Mouse (Mus musculus) intestine, embryonic 15.5 days (tissue): ENCODE data around the gene Tbc1d22b. TPM values are rescaled to one million over a fixed set of nuclear protein-coding genes. Genes with fewer than 3 reads are reported as not detected.

Experiments used
- ATAC-seq: fragments of 200-750 bp; cut with Nextera tagmentation; 2 replicates; pipeline ENCODE4 v1.8.0; 2017; ENCODE audit warnings: moderate TSS enrichment, moderate library complexity
- H3K27ac ChIP-seq: fragments of 300-500 bp; sonication (generic); 2 replicates; pipeline ENCODE4 v1.5.1; 2015; ENCODE audit warnings: mild to moderate bottlenecking, inconsistent platforms
- H3K27me3 ChIP-seq: fragments of 300-500 bp; sonication (generic); replicated peaks from 2 replicates; pipeline ENCODE4 v1.6.1; 2015; ENCODE audit warnings: inconsistent platforms
- H3K36me3 ChIP-seq: fragments of 300-500 bp; sonication (generic); 2 replicates; pipeline ENCODE4 v1.6.1; 2015; ENCODE audit warnings: inconsistent platforms
- H3K4me1 ChIP-seq: fragments of 300-500 bp; sonication (generic); replicated peaks from 2 replicates; pipeline ENCODE4 v1.6.1; 2015; ENCODE audit warnings: inconsistent platforms
- H3K4me2 ChIP-seq: fragments of 300-500 bp; sonication (generic); replicated peaks from 2 replicates; pipeline ENCODE4 v1.6.1; 2015; ENCODE audit warnings: mild to moderate bottlenecking, inconsistent platforms
- H3K4me3 ChIP-seq: fragments of 300-500 bp; sonication (generic); replicated peaks from 2 replicates; pipeline ENCODE4 v1.5.1; 2015; ENCODE audit warnings: inconsistent platforms
- H3K9ac ChIP-seq: fragments of 300-500 bp; sonication (generic); 2 replicates; pipeline ENCODE4 v1.6.1; 2015; ENCODE audit warnings: inconsistent platforms
- H3K9me3 ChIP-seq: fragments of 300-500 bp; sonication (generic); 2 replicates; pipeline ENCODE4 v1.6.1; 2016; ENCODE audit warnings: inconsistent platforms
- WGBS: fragments of 180-500 bp; shearing (Covaris S2); methylation state at CpG from one replicate; pipeline ENCODE4 v1.1.7; 2015; 5-methylcytosine and 5-hydroxymethylcytosine counted together
- polyA plus RNA-seq: library from polyadenylated mRNA; unstranded; fragments of >200 nt; fragmentation: Nextera tagmentation; extraction: Ambion mirVana; gene quantifications from 2 replicates; pipeline ENCODE4 v1.2.1, GENCODE M21; 2015

The Tbc1d22b gene
- polyA plus RNA-seq: 13.1 and 13.8 TPM in 2 replicates

- peak within 1 kb of the TSS; percentile 97 for H3K9ac ChIP-seq
- H3K36me3 ChIP-seq: no peaks in the 10 kb centered on the region
- H3K4me2 ChIP-seq: peak within 1 kb of the TSS; percentile 95
- peak; percentile 100 for ATAC-seq
- no peaks in the 10 kb centered on the region for H3K9me3 ChIP-seq
- H3K27me3 ChIP-seq: no peaks in the 10 kb centered on the region
- WGBS: under 1% methylated on average over 44 of the region's 44 CpGs
- H3K4me1 ChIP-seq: peaks cover 10% of the 10 kb centered on the region; the same call in 1 of the 2 replicates
- H3K4me3 ChIP-seq: peak within 1 kb of the TSS; percentile 94
- H3K27ac ChIP-seq: peak within 1 kb of the TSS; percentile 63
These were observed at the start of gene Tbc1d22b, which contains the start of gene Gm17657 for GRCm38 (mm10) chr17:29549543-29550428. TSS of gene Tbc1d22b (plus strand) at chr17:29549785. TSS of gene Gm17657 (minus strand) at chr17:29549638.

DNA sequence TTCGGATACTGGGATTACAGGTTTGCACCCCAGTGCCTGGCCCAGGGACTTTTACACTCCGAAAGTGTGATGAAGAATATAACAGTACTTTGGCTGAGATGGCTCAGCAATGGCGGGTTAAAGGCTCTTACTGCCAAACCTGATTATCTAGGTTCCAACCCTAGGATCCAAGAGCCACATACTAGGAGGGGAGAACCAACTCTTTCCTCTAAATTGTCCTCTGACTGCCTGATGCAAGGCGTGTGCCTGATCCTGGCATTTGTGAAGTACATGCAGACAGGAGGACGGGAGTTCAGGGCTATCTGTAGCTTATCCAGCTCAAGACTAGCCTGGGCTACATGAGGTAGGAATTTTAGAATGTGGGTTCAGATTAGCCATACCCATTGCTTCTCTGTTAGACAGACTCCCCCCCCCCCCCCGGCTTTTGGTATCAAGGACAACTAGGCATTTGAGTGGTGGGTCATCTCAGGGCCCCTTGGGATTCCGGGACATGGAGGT lies 49.3 kb upstream of the Tbc1d22b start:
- Histone ChIP-seq H3K27me3 (no peaks in the 10 kb centered on the region), H3K9me3 (no peaks in the 10 kb centered on the region), H3K27ac (no peak overlapping the region), H3K4me1 (no peaks in the 10 kb centered on the region; the same call in 1 of the 2 replicates), H3K4me3 (no peak overlapping the region), H3K9ac (no peak overlapping the region), H3K4me2 (no peak overlapping the region), H3K36me3 (no peaks in the 10 kb centered on the region)
- WGBS: 77% methylated on average over 7 of the region's 7 CpGs
- ATAC-seq: no peak

GRCm38 (mm10) chr17:29500802-29501469 lies 48.6 kb upstream of the Tbc1d22b start:
- Histone ChIP-seq H3K9me3 (no peaks in the 10 kb centered on the region), H3K4me3 (no peak overlapping the region), H3K27ac (no peak overlapping the region), H3K9ac (no peak overlapping the region), H3K4me2 (no peak overlapping the region), H3K27me3 (no peaks in the 10 kb centered on the region), H3K36me3 (no peaks in the 10 kb centered on the region), H3K4me1 (no peaks in the 10 kb centered on the region; the same call in 1 of the 2 replicates)
- 67% methylated on average over 17 of the region's 17 CpGs for WGBS
- ATAC-seq: peak; percentile 73; the same call in 1 of the 2 replicates

DNA sequence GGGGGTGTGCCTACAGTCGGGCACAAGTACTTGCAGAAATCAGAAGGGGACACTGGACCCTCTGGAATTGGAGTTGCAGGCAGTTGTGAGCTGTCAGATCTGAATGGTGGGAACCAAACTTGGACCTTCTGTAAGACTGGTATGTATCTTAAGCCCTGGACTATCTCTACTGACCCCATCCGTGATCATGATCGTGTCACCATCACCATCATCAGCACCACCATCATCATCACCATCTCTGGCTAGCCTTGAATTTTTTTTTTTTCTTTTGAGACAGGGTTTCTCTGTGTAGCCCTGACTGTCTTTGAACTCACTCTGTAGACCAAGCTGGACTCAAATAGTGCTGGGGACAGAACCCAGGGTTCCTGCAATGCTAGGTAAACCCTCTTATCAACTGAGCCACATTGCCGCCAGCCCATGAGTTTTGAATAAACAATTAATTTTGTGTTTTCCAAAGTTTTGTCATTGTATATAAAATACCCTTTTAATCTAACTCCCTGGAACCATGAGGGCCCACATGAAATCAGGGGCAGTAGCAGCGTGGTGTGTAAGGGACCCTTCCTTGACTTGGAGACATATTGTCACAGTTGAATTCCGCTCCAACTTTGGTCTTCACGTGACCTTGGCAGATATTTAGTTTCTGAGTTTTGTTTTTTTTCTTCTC lies 47.4 kb upstream of the Tbc1d22b start:
- H3K4me2 ChIP-seq: peak overlapping the region; percentile 34; the same call in 1 of the 2 replicates

GRCm38 (mm10) chr17:29502669-29503665 lies 46.6 kb upstream of the Tbc1d22b start:
- Histone ChIP-seq H3K4me2 (peak overlapping the region; percentile 34), H3K4me1 (no peaks in the 10 kb centered on the region; the same call in 1 of the 2 replicates), H3K9me3 (no peaks in the 10 kb centered on the region), H3K27ac (no peak overlapping the region), H3K4me3 (0 out of 2 replicates have a peak overlapping the region, but pooled peaks have one; percentile 10), H3K36me3 (no peaks in the 10 kb centered on the region), H3K27me3 (no peaks in the 10 kb centered on the region), H3K9ac (no peak overlapping the region)
- WGBS: 13% methylated on average over 32 of the region's 32 CpGs
- ATAC-seq: 0 out of 2 replicates have a peak, but pooled peaks have one; percentile 43

More for the DNA sequence above, 47.4 kb upstream of the Tbc1d22b start:
- Histone ChIP-seq H3K9ac (no peak overlapping the region), H3K27ac (no peak overlapping the region), H3K4me3 (no peak overlapping the region), H3K9me3 (no peaks in the 10 kb centered on the region), H3K36me3 (no peaks in the 10 kb centered on the region), H3K4me1 (no peaks in the 10 kb centered on the region; the same call in 1 of the 2 replicates), H3K27me3 (no peaks in the 10 kb centered on the region)
- 76% methylated on average over 7 of the region's 7 CpGs for WGBS
- no peak for ATAC-seq

GRCm38 (mm10) chr17:29503700-29504099 lies 45.9 kb upstream of the Tbc1d22b start:
- Histone ChIP-seq H3K4me1 (no peaks in the 10 kb centered on the region), H3K27me3 (no peaks in the 10 kb centered on the region), H3K27ac (no peak overlapping the region), H3K4me3 (no peak overlapping the region), H3K4me2 (no peak overlapping the region), H3K36me3 (no peaks in the 10 kb centered on the region), H3K9ac (no peak overlapping the region), H3K9me3 (no peaks in the 10 kb centered on the region)
- 81% methylated on average over 5 of the region's 5 CpGs for WGBS
- no peak for ATAC-seq

GRCm38 (mm10) chr17:29508927-29509608 lies 40.5 kb upstream of the Tbc1d22b start:
- H3K27me3 ChIP-seq: no peaks in the 10 kb centered on the region
- WGBS: 64% methylated on average over 12 of the region's 12 CpGs
- H3K4me3 ChIP-seq: no peak overlapping the region
- H3K9me3 ChIP-seq: no peaks in the 10 kb centered on the region
- no peak for ATAC-seq
- no peak overlapping the region for H3K27ac ChIP-seq
- no peak overlapping the region for H3K9ac ChIP-seq
- no peak overlapping the region for H3K4me2 ChIP-seq
- no peaks in the 10 kb centered on the region for H3K4me1 ChIP-seq
- H3K36me3 ChIP-seq: no peaks in the 10 kb centered on the region

GRCm38 (mm10) chr17:29510691-29511090 lies 38.9 kb upstream of the Tbc1d22b start:
- no peaks in the 10 kb centered on the region for H3K27me3 ChIP-seq
- WGBS: 49% methylated on average over 8 of the region's 8 CpGs
- no peak overlapping the region for H3K4me3 ChIP-seq
- ATAC-seq: no peak
- no peaks in the 10 kb centered on the region for H3K9me3 ChIP-seq
- no peak overlapping the region for H3K9ac ChIP-seq
- H3K36me3 ChIP-seq: no peaks in the 10 kb centered on the region
- H3K4me2 ChIP-seq: no peak overlapping the region
- H3K4me1 ChIP-seq: no peaks in the 10 kb centered on the region
- H3K27ac ChIP-seq: no peak overlapping the region

GRCm38 (mm10) chr17:29513044-29513730 lies 36.4 kb upstream of the Tbc1d22b start:
- Histone ChIP-seq H3K4me1 (no peaks in the 10 kb centered on the region), H3K4me3 (no peak overlapping the region), H3K27me3 (no peaks in the 10 kb centered on the region), H3K27ac (no peak overlapping the region), H3K9me3 (no peaks in the 10 kb centered on the region), H3K36me3 (no peaks in the 10 kb centered on the region), H3K4me2 (no peak overlapping the region), H3K9ac (no peak overlapping the region)
- 30% methylated on average over 13 of the region's 13 CpGs for WGBS
- ATAC-seq: peak; percentile 82

DNA sequence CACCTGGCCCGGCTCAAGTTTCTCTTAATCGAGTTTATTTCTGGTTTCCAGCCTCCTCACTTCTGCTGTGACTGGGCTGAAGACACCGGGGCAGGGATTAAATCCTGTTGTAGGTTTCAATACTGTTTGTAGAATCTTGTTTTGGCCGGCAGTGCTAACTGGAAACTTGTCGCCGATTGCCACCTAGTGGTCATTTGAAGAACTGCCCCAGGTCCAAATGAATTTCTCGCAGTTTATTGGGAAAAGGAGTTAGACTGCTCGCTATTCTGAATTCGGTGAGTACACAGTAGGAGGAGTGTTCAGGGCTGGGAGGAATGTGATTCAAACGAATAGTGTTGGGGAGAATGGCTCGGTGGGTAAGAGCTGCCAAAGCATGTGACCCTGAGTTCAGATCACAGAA lies 35.1 kb upstream of the Tbc1d22b start:
- ATAC-seq: 0 out of 2 replicates have a peak, but pooled peaks have one; percentile 50
- 2% methylated on average over 11 of the region's 11 CpGs for WGBS

More for the DNA sequence above, 35.1 kb upstream of the Tbc1d22b start:
- no peak overlapping the region for H3K4me2 ChIP-seq
- H3K4me3 ChIP-seq: no peak overlapping the region
- H3K36me3 ChIP-seq: no peaks in the 10 kb centered on the region
- H3K9me3 ChIP-seq: no peaks in the 10 kb centered on the region
- H3K4me1 ChIP-seq: no peaks in the 10 kb centered on the region
- H3K27ac ChIP-seq: no peak overlapping the region
- no peaks in the 10 kb centered on the region for H3K27me3 ChIP-seq
- H3K9ac ChIP-seq: no peak overlapping the region
